Mouse (Mus musculus): Measurements from ENCODE around the gene Map3k7. TPM values are rescaled to one million over a fixed set of nuclear protein-coding genes. Genes with fewer than 3 reads are reported as not detected.
A peak's percentile ranks its signal among the peaks of the same experiment; 100 is the strongest.
"Not testable (repeated sequence)": the region's sequence is repeated elsewhere in the genome, so short reads cannot be mapped to it uniquely, and the experiment has no call there.

The Map3k7 gene
- total RNA-seq, 2 experiments from 2014 or later: 29.7 to 36.0 TPM

DNA sequence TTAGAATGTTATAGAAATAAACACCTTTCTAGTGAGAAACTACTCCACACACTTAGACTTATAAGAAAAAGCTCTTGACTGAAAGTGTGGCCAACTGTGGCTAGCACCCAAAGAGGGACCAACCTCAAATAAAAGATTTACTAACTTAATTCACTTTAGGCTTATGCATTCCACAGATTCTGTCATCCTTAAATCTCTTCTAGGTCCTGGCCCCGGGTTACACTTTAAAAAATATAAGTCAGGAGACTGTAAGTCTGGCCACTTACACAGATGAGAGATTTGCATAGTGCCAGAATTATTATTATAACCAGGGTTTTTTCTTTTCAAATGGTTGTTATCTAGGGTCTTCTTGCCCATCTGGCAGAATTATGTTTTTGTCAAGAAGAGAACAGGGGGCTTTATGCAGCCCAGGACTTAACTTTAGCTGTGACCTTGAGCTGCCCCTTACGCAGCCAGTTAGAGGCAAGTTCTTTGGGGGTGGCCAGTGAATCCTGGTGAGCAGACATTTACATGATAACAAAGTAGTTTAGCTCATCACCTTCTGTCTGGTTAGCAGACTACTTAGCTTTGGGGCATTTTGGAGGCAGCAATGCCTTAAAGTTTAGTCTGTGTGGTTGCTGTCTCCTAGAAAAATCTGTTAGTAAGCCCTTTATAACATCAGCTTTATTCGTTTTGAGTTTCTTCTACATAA, 11.5 kb downstream of the Map3k7 start:
- no peak for ATAC-seq (replicated peaks; ENCODE audit: poor library complexity, severe bottlenecking)

DNA sequence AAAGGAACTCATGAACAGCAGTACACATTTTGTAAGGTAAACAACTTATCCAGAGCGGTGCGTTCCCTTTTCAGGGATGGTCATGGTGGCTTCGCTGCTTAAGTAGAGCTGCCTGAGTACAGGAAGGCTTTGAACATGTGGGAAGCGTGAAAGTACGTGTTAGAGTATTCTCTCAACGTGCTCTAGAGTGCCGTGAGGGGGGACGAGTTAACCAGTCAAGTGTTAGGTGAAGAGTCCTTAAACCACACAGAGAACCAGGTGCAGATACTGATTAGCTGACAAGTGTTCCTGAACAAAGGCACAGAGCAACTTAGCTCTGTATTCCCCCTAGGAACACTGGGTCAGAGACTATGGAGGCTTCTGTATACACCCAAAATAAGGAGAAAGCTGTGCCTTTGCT, 18.0 kb downstream of the Map3k7 start:
- ATAC-seq (replicated peaks; ENCODE audit: poor library complexity, severe bottlenecking): no peak

DNA sequence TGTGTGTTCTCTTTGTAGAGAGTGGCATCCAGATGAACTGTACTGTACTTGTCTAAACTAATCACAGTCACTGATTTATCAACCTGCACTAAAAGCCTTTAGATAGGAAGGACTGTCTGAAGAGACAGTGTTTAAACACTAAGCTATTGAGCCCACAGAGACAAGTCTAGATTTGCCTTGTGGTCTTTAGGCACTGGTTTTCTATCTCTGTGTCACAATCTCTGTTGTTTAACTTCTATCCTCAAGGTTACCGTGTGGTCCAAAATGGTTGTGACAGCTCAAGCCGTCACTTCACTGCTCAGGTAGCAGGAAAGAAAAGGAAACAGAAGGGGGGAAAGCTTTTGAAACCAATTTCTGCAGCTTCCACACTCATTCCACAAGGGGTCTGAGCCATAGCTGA, 29.5 kb downstream of the Map3k7 start:
- ATAC-seq (replicated peaks; ENCODE audit: poor library complexity, severe bottlenecking): no peak

GRCm38 (mm10) chr4:31993865-31994264, 30.0 kb downstream of the Map3k7 start:
- ATAC-seq (replicated peaks; ENCODE audit: poor library complexity, severe bottlenecking): no peak

GRCm38 (mm10) chr4:32001498-32001897, 37.6 kb downstream of the Map3k7 start:
- ATAC-seq (replicated peaks; ENCODE audit: poor library complexity, severe bottlenecking): no peak

GRCm38 (mm10) chr4:32004773-32005591, 41.1 kb downstream of the Map3k7 start:
- peak; percentile 97 for ATAC-seq (replicated peaks; ENCODE audit: poor library complexity, severe bottlenecking)

GRCm38 (mm10) chr4:32007174-32007573, 43.3 kb downstream of the Map3k7 start:
- no peak for ATAC-seq (replicated peaks; ENCODE audit: poor library complexity, severe bottlenecking)

GRCm38 (mm10) chr4:32008095-32008494, 44.2 kb downstream of the Map3k7 start:
- no peak for ATAC-seq (replicated peaks; ENCODE audit: poor library complexity, severe bottlenecking)

- peak; percentile 87 for ATAC-seq (replicated peaks; ENCODE audit: poor library complexity, severe bottlenecking)
Measured at GRCm38 (mm10) chr4:32010808-32011207, 46.9 kb downstream of the Map3k7 start.

DNA sequence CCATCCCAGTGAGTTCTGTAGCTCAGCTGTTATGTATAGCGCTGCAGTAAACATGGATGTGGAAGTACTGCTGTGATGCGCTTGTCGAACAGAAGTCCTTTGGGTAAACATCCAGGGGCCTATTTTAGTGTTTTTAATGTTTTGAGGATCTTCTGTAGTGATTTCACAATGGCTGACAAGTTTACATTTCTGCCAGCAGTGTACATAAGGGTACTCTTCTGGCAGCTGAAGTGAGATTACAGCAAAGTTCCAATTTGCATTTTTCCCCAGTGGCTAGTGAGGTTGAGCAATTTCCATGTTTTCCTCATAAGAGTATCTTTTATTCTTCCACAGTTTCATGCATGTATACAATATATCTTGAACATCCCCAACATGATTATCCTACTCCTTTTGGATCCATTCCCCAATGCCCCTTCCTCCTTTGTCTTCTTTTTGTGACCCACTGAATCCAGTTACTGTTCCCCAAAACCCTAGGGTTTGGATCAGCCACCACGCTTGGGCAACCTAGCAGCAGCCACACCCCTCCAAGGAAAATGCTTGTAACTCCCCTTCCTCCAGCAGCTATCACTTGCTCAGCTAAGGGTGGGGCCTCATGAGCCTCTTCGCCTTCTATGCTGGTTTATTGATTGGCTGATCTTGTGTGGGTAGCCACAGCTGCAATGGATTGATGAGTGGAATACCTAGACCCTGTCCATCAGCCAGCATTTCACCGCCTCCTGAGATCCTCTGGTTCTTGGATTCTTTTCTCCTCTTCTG, 47.5 kb downstream of the Map3k7 start:
- peak; percentile 89 for ATAC-seq (replicated peaks; ENCODE audit: poor library complexity, severe bottlenecking)

GRCm38 (mm10) chr4:32021131-32021530, 57.2 kb downstream of the Map3k7 start:
- no peak for ATAC-seq (replicated peaks; ENCODE audit: poor library complexity, severe bottlenecking)

- no peak for ATAC-seq (replicated peaks; ENCODE audit: poor library complexity, severe bottlenecking)
Measured at GRCm38 (mm10) chr4:32022321-32022720, 58.4 kb downstream of the Map3k7 start.

- not testable (repeated sequence) for ATAC-seq (replicated peaks; ENCODE audit: poor library complexity, severe bottlenecking)
Measured at GRCm38 (mm10) chr4:32024170-32024569, 60.3 kb downstream of the Map3k7 start.

GRCm38 (mm10) chr4:32025105-32025504, 61.2 kb downstream of the Map3k7 start:
- ATAC-seq (replicated peaks; ENCODE audit: poor library complexity, severe bottlenecking): no peak

DNA sequence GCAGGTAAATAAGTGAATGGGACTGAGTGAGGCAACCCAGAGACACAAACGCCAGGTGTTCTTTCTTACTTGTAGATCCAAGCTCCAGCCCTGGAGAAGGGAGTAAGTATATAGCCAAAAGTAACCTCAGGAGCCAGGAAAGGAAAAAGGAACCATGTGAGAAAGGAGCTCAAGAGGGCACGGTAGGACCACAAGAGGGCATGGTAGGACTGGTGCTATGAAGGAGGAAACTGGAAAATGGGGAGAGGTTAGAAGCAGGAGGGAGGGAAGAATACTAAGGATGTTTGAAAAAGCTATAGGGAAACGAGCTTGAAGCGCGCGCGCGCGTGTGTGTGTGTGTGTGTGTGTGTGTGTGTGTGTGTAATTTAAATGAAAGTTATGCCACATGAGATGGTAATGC, 63.2 kb downstream of the Map3k7 start:
- no peak for ATAC-seq (replicated peaks; ENCODE audit: poor library complexity, severe bottlenecking)

DNA sequence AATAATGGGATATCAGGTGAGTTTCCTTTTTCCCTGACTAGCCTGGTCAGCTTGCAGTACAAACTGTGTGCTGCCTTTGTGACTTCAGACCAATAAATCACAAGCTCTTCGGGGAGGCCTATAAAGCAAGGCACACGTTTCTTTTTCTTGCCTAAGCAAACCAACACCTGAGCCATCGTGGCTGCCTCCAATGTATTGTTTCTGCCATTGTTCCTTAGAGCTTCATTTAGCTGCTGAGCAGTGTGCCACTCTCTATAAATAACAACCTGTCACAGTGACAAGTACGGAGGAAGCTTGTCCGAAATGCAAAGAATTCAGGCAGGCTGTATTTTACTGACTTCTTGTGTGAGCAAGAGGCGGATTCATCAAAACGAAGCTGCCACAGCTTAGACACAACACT, 73.4 kb downstream of the Map3k7 start:
- no peak for ATAC-seq (replicated peaks; ENCODE audit: poor library complexity, severe bottlenecking)

DNA sequence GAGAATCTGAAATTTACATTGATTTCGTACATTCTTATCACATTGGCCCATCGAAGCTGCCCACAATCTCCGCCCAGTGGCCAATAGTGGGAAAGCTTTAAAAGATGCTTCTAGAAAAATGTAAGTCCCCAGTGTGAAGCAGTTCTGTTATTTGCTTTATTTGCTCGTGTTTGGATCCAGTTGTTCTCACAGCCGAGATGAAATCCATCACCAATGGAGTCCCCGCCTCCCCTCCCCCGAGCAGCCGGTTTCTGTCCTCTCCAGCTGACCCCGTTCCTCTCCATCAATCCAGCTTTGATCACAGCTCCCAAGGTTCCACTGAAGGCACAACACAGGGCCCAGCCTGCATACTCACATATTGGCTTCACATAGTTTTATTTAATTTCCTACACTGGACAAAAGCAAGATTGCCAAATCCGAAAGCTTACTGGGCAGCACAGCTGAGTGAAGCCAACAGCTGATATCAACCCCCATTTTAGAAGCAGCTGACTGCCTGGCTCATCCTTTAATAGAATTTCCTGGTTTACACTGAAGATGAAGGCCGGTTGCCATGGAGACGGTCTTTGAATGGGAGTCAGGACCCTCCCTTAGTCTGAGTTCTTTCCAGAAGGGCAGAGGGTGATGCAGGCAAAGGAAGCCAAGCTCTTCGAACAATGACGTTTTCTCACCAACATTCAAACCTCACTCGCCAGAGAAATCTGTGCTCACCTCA, 78.0 kb downstream of the Map3k7 start:
- no peak for ATAC-seq (replicated peaks; ENCODE audit: poor library complexity, severe bottlenecking)

GRCm38 (mm10) chr4:32045234-32045633, 81.3 kb downstream of the Map3k7 start:
- no peak for ATAC-seq (replicated peaks; ENCODE audit: poor library complexity, severe bottlenecking)

- no peak for ATAC-seq (replicated peaks; ENCODE audit: poor library complexity, severe bottlenecking)
Measured at GRCm38 (mm10) chr4:32049824-32050223, 85.9 kb downstream of the Map3k7 start.

- no peak for ATAC-seq (replicated peaks; ENCODE audit: poor library complexity, severe bottlenecking)
Measured at GRCm38 (mm10) chr4:32053171-32053570, 89.3 kb downstream of the Map3k7 start.

All from granulocyte monocyte progenitor cell, adult 5-6 weeks (primary cell).